Mouse (Mus musculus) liver, adult 2 months (tissue): ENCODE measurements around the gene Casq2. TPM values are rescaled to one million over a fixed set of nuclear protein-coding genes. Genes with fewer than 3 reads are reported as not detected.

Experiments used
- DNase-seq: peaks from one replicate; pipeline ENCODE4 v3.0.0-alpha.2; 2011; ENCODE audit warnings: low read depth, low spot score; ENCODE audit errors: extremely low read depth
- H3K27ac ChIP-seq: fragments of 200-500 bp; replicated peaks from 2 replicates; pipeline ENCODE4 v1.5.1; 2012; ENCODE audit warnings: low read depth, mild to moderate bottlenecking, control low read depth, inconsistent platforms, low read length; ENCODE audit not compliant: insufficient read depth
- H3K27me3 ChIP-seq: fragments of 200-500 bp; 2 replicates; pipeline ENCODE4 v1.6.1; 2012; ENCODE audit warnings: mild to moderate bottlenecking, moderate library complexity, low read length, inconsistent platforms; ENCODE audit not compliant: control insufficient read depth, insufficient read depth
- H3K36me3 ChIP-seq: fragments of 200-500 bp; 2 replicates; pipeline ENCODE4 v1.6.1; 2012; ENCODE audit warnings: low read length, inconsistent platforms; ENCODE audit not compliant: control insufficient read depth, insufficient read depth
- H3K4me1 ChIP-seq: fragments of 200-500 bp; 2 replicates; pipeline ENCODE4 v1.6.1; 2011; ENCODE audit warnings: low read length; ENCODE audit not compliant: control insufficient read depth, insufficient read depth
- H3K4me3 ChIP-seq: fragments of 200-500 bp; 2 replicates; pipeline ENCODE4 v1.5.1; 2011; ENCODE audit warnings: low read depth, mild to moderate bottlenecking, control low read depth, low read length, moderate library complexity; ENCODE audit not compliant: insufficient read depth
- H3K79me2 ChIP-seq: fragments of 200-500 bp; 2 replicates; pipeline ENCODE4 v1.6.1; 2012; ENCODE audit warnings: inconsistent platforms, mild to moderate bottlenecking, low read length, moderate library complexity; ENCODE audit not compliant: control insufficient read depth, insufficient read depth
- H3K9ac ChIP-seq: fragments of 200-500 bp; 2 replicates; pipeline ENCODE4 v1.6.1; 2012; ENCODE audit warnings: low read depth, mild to moderate bottlenecking, control low read depth, inconsistent platforms, low read length
- CTCF ChIP-seq: fragments of 200-500 bp; IDR thresholded peaks from 2 replicates; pipeline ENCODE4 v1.5.1; 2011; ENCODE audit warnings: low read depth, low read length, control low read depth
- POLR2A ChIP-seq: fragments of 200-500 bp; IDR thresholded peaks from 2 replicates; pipeline ENCODE4 v1.6.1; 2011; ENCODE audit warnings: low read length, control low read depth; ENCODE audit not compliant: insufficient read depth; ENCODE audit errors: extremely low read depth
- WGBS: fragments of 180-500 bp; shearing (Covaris S2); methylation state at CpG from one replicate; pipeline ENCODE4 v1.1.7; 2018; 5-methylcytosine and 5-hydroxymethylcytosine counted together
- polyA plus RNA-seq: library from polyadenylated mRNA; depleted of rRNA; stranded (reverse); fragments of >200 nt; gene quantifications from 2 replicates; pipeline ENCODE4 v1.2.3, GENCODE M21; 2012
- total RNA-seq: library from RNA; depleted of rRNA; stranded (reverse); fragments of >200 nt; gene quantifications from 2 replicates; pipeline ENCODE4 v1.2.3, GENCODE M21; 2014

Casq2 gene
- total and polyA plus RNA-seq, 2 experiments, result 0.65 TPM; not detected in 1

- Histone ChIP-seq H3K4me1 (no peaks in the 10 kb centered on the region), H3K9ac (no peak overlapping the region), H3K4me3 (no peak overlapping the region), H3K27me3 (no peaks in the 10 kb centered on the region), H3K27ac (no peak overlapping the region), H3K36me3 (no peaks in the 10 kb centered on the region), H3K79me2 (no peaks in the 10 kb centered on the region)
- no peak for DNase-seq
- 83% methylated on average over 5 of the region's 5 CpGs for WGBS
- no peak for TF ChIP-seq POLR2A
- TF ChIP-seq CTCF, result no peak
Observed at GRCm38 (mm10) chr3:102069686-102070085, 16.5 kb upstream of the Casq2 start.

GRCm38 (mm10) chr3:102070360-102070759, 15.9 kb upstream of the Casq2 start:
- Histone ChIP-seq H3K27me3 (no peaks in the 10 kb centered on the region), H3K9ac (no peak overlapping the region), H3K27ac (no peak overlapping the region), H3K4me1 (no peaks in the 10 kb centered on the region), H3K79me2 (no peaks in the 10 kb centered on the region), H3K4me3 (no peak overlapping the region), H3K36me3 (no peaks in the 10 kb centered on the region)
- no peak for TF ChIP-seq POLR2A
- TF ChIP-seq CTCF, result no peak
- WGBS, result 93% methylated on average over 7 of the region's 7 CpGs
- no peak for DNase-seq

DNA sequence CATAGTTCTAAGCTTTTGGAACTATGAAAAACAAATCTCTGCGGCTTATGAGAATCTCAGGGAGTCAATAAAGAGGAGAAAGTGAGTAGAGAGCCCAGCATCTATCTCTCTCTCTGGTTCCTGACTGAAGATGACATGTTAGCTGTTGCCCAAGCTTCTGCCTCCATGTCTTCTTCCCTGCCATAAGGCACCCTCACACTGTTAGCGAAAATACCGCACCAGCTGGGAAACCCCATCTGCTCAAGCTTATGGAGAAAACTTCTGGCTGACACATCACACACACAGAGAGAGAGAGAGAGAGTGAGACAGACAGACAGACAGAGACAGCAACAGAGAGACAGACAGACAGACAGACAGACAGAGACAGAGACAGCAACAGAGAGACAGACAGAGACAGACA, 15.2 kb upstream of the Casq2 start:
- WGBS, result 92% methylated on average over 3 of the region's 3 CpGs
- TF ChIP-seq CTCF (no peak), POLR2A (no peak)
- H3K27ac ChIP-seq, result no peak overlapping the region
- no peaks in the 10 kb centered on the region for H3K4me1 ChIP-seq
- no peak overlapping the region for H3K4me3 ChIP-seq
- H3K27me3 ChIP-seq, result no peaks in the 10 kb centered on the region
- no peaks in the 10 kb centered on the region for H3K36me3 ChIP-seq
- DNase-seq, result no peak
- no peaks in the 10 kb centered on the region for H3K79me2 ChIP-seq
- no peak overlapping the region for H3K9ac ChIP-seq

DNA sequence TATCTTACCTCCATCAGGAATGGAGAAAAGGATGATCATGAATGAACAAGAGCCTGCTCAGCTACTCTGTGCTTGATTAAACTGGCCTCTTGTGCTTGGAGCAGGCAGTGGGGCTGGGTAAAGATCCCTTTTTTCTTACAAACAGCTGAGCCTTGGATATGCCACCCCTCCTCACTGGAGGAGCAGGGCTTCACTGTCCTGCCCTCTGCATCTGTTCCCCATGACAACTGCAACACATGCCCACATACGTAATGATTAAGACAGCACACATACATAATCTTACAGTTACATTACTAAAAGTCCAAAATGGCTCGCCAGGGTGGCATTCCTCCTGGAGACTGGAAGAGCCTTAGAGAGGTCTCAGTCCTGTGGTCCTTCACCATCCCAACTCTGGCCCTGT, 6.8 kb upstream of the Casq2 start:
- Histone ChIP-seq H3K27ac (no peak overlapping the region), H3K27me3 (no peaks in the 10 kb centered on the region), H3K9ac (no peak overlapping the region), H3K36me3 (no peaks in the 10 kb centered on the region), H3K79me2 (no peaks in the 10 kb centered on the region), H3K4me3 (no peak overlapping the region), H3K4me1 (0 out of 2 replicates have a peak, but pooled peaks cover 3% of the 10 kb centered on the region)
- DNase-seq, result no peak
- TF ChIP-seq POLR2A, result no peak
- TF ChIP-seq CTCF, result no peak
- WGBS, result 89% methylated on average over 2 of the region's 2 CpGs

DNA sequence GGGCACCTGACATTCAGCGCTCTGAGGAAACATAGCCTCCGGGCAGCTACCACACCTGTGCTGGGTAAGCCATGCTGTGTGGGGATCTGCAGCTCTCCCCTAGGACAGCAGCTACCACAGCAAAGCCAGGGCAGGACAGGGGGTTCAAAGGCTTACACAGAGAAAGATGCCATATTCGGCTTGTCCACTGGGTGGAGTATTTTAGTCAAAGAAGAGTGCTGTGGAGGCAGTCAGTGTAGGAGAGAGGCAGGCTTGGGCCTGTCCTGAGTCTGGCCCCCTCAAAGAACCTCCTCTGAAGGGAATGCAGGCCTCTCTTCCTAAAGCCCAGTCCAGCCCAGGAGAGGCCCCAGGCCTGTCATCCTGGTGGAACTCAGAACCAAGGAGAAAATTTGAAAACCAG, 4.4 kb upstream of the Casq2 start:
- no peak overlapping the region for H3K4me3 ChIP-seq
- H3K27ac ChIP-seq, result no peak overlapping the region
- no peaks in the 10 kb centered on the region for H3K79me2 ChIP-seq
- H3K27me3 ChIP-seq, result no peaks in the 10 kb centered on the region
- H3K9ac ChIP-seq, result no peak overlapping the region
- 21% methylated on average over 3 of the region's 3 CpGs for WGBS
- DNase-seq, result peak; percentile 24
- TF ChIP-seq POLR2A (no peak), CTCF (peak; percentile 58)
- H3K36me3 ChIP-seq, result no peaks in the 10 kb centered on the region
- 0 out of 2 replicates have a peak, but pooled peaks cover 3% of the 10 kb centered on the region for H3K4me1 ChIP-seq

- WGBS, result 48% methylated on average over 13 of the region's 13 CpGs
- no peaks in the 10 kb centered on the region for H3K27me3 ChIP-seq
- no peaks in the 10 kb centered on the region for H3K36me3 ChIP-seq
- no peak for TF ChIP-seq CTCF
- no peak for TF ChIP-seq POLR2A
- no peak overlapping the region for H3K9ac ChIP-seq
- H3K79me2 ChIP-seq, result no peaks in the 10 kb centered on the region
- H3K4me1 ChIP-seq, result 0 out of 2 replicates have a peak, but pooled peaks cover 3% of the 10 kb centered on the region
- H3K27ac ChIP-seq, result peak overlapping the region; percentile 76
- no peak for DNase-seq
- H3K4me3 ChIP-seq, result no peak overlapping the region; the same call in 1 of the 2 replicates
Observed at GRCm38 (mm10) chr3:102083589-102084230, 2.5 kb upstream of the Casq2 start.
